Mouse (Mus musculus) ES-Bruce4 (cell line): ENCODE measurements around the gene Map3k12.

ENCODE experiments used
- CTCF ChIP-seq: IDR thresholded peaks from one replicate; pipeline ENCODE4 v1.8.1; 2011; ENCODE audit warnings: low read depth, low read length
- POLR2A ChIP-seq: IDR thresholded peaks from one replicate; pipeline ENCODE4 v1.8.1; 2011; ENCODE audit warnings: low read length; ENCODE audit not compliant: insufficient read depth

DNA sequence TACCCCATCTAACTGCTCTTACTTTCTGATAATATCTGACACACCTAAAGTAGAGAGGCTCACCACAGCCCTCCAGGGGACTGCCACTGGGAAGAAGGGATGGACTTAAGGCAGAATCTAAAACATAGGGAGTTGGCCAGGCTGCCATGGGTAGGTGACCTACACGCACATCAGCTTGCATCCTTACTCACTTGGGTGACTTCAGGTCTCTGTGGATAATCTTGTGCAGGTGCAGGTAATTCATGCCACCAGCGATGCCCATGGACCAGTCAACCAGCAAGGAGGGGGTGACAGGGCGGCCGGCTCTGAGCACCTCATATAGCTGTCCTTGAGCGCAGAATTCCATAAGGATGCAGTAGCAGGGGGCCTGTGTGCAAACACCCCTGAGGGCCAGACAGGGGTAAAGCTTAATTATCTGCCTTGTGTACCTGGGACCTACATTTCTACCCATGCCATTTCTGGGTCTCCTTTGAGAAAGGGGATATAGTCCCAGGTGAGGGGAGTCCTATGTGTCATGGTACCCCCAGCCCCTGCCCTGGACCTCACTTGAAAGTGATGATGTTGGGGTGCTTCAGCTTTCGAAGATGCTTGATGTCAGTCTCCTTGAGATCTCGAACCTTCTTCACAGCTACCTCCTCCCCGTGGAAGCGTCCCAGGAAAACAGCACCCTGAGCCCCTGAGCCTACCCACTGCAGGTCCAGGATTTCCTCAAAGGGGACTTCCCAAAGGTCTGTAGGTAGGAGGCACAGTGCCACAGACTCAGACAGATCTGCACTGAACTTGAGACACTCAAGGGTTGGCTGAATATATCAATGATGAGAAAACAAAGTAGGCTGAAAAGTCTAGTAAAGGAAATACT, 12.7 kb downstream of the Map3k12 start:
- TF ChIP-seq CTCF (no peak), POLR2A (no peak)
